Mouse (Mus musculus) CD4-positive, CD25-positive, alpha-beta regulatory T cell, adult 4 months (primary cell): ENCODE results near the gene Adarb2. TPM values are rescaled to one million over a fixed set of nuclear protein-coding genes. Genes with fewer than 3 reads are reported as not detected.

Experiments
- ATAC-seq: one replicate; pipeline ENCODE4 v1.8.0; 2017
- polyA plus RNA-seq, 2 experiments: library from polyadenylated mRNA; unstranded; fragments of 100-300 nt; shearing (Covaris generic); gene quantifications; one replicate each; pipeline ENCODE4 v1.2.1; 2017

Gene Adarb2
- polyA plus RNA-seq, 2 experiments from 2014 or later = 0.08 to 0.28 TPM

DNA sequence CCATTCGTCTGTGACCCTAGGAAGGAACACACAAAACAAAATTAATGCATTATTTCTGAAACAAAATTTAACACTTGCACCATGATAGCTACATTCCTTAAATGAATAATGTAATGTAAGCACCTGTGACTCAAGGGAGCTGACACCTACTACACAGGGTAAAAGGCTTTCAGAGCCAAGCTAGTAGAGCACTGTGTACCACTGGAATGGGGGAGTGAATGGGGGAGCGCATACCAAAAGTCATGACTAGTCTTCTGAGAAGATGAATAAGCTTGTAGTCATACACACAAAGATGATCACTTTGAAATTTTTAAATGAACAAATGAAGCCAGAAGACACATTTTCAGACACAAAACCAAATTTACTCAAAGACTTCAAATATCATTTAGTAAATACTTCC lies 603.3 kb downstream of the Adarb2 start:
- no peak for ATAC-seq
